Mouse (Mus musculus) forebrain, postnatal 0 days (tissue): ENCODE results near the gene Aebp2. TPM values are rescaled to one million over a fixed set of nuclear protein-coding genes. Genes with fewer than 3 reads are reported as not detected.

ENCODE experiments used
- ATAC-seq: fragments of 200-750 bp; cut with Nextera tagmentation; 2 replicates; pipeline ENCODE4 v1.8.0; 2017; ENCODE audit warnings: mild to moderate bottlenecking, moderate library complexity
- DNase-seq: peaks from one replicate; pipeline ENCODE4 v3.0.0-alpha.2; 2015
- H3K27ac ChIP-seq: fragments of 300-500 bp; sonication (generic); 2 replicates; pipeline ENCODE4 v1.5.1; 2014; ENCODE audit warnings: low read depth, mild to moderate bottlenecking, antibody characterized with exemption, low read length, moderate library complexity, mixed read lengths
- H3K27me3 ChIP-seq: fragments of 300-500 bp; sonication (generic); 2 replicates; pipeline ENCODE4 v1.6.1; 2014; ENCODE audit warnings: mild to moderate bottlenecking, low read length, mixed read lengths; ENCODE audit not compliant: insufficient read depth
- H3K36me3 ChIP-seq: fragments of 300-500 bp; sonication (generic); 2 replicates; pipeline ENCODE4 v1.6.1; 2014; ENCODE audit warnings: mild to moderate bottlenecking, moderate library complexity; ENCODE audit not compliant: insufficient read depth
- H3K4me1 ChIP-seq: fragments of 300-500 bp; sonication (generic); 2 replicates; pipeline ENCODE4 v1.6.1; 2014; ENCODE audit warnings: antibody characterized with exemption; ENCODE audit not compliant: insufficient read depth
- H3K4me2 ChIP-seq: fragments of 300-500 bp; sonication (generic); 2 replicates; pipeline ENCODE4 v1.6.1; 2014; ENCODE audit warnings: low read depth, mild to moderate bottlenecking, moderate library complexity
- H3K4me3 ChIP-seq: fragments of 300-500 bp; sonication (generic); 2 replicates; pipeline ENCODE4 v1.5.1; 2014; ENCODE audit warnings: low read depth, low read length, mixed read lengths
- H3K9ac ChIP-seq: fragments of 300-500 bp; sonication (generic); 2 replicates; pipeline ENCODE4 v1.6.1; 2014; ENCODE audit warnings: mild to moderate bottlenecking
- H3K9me3 ChIP-seq: fragments of 300-500 bp; sonication (generic); 2 replicates; pipeline ENCODE4 v1.6.1; 2016; ENCODE audit warnings: low read length
- CTCF ChIP-seq: sonication (generic); IDR thresholded peaks from 2 replicates; pipeline ENCODE4 v1.5.1; 2016; ENCODE audit warnings: antibody characterized with exemption, control low read depth, low read depth
- WGBS: fragments of 180-500 bp; shearing (Covaris S2); extraction: QIAGEN DNeasy Blood & Tissue Kit; methylation state at CpG from one replicate; pipeline ENCODE4 v1.1.7; 2014; 5-methylcytosine and 5-hydroxymethylcytosine counted together
- polyA plus RNA-seq: library from polyadenylated mRNA; unstranded; fragments of >200 nt; fragmentation: Nextera tagmentation; extraction: Ambion mirVana; gene quantifications from 2 replicates; pipeline ENCODE4 v1.2.1, GENCODE M21; 2015
- total RNA-seq: library from RNA; depleted of rRNA; stranded (reverse); fragments of >200 nt; gene quantifications from 2 replicates; pipeline ENCODE4 v1.2.3, GENCODE M21; 2014

Gene Aebp2
- total and polyA plus RNA-seq, 2 experiments from 2014 or later, result 4.0 to 34.6 TPM

- Histone ChIP-seq H3K27ac (no peak overlapping the region), H3K4me3 (no peak overlapping the region), H3K27me3 (no peaks in the 10 kb centered on the region), H3K4me1 (peaks cover 4% of the 10 kb centered on the region; the same call in 1 of the 2 replicates), H3K36me3 (no peaks in the 10 kb centered on the region), H3K4me2 (no peak overlapping the region), H3K9me3 (no peaks in the 10 kb centered on the region), H3K9ac (no peak overlapping the region)
- WGBS, result 85% methylated on average over 5 of the region's 5 CpGs
- no peak for ATAC-seq
- TF ChIP-seq CTCF, result no peak
- DNase-seq, result no peak
These were observed 42.1 kb downstream of the Aebp2 start for GRCm38 (mm10) chr6:140664611-140665010.

- Histone ChIP-seq H3K4me1 (0 out of 2 replicates have a peak, but pooled peaks cover 4% of the 10 kb centered on the region), H3K27ac (0 out of 2 replicates have a peak overlapping the region, but pooled peaks have one; percentile 52), H3K27me3 (no peaks in the 10 kb centered on the region), H3K4me3 (no peak overlapping the region), H3K4me2 (no peak overlapping the region), H3K36me3 (no peaks in the 10 kb centered on the region), H3K9me3 (no peaks in the 10 kb centered on the region), H3K9ac (no peak overlapping the region)
- no peak for TF ChIP-seq CTCF
- ATAC-seq (peak; percentile 78), DNase-seq (peak; percentile 69)
- 27% methylated on average over 18 of the region's 18 CpGs for WGBS
These were observed 44.2 kb downstream of the Aebp2 start for GRCm38 (mm10) chr6:140666486-140667240.

- DNase-seq, result no peak
- H3K4me3 ChIP-seq, result no peak overlapping the region
- no peak overlapping the region for H3K4me2 ChIP-seq
- no peak overlapping the region for H3K9ac ChIP-seq
- H3K36me3 ChIP-seq, result no peaks in the 10 kb centered on the region
- H3K9me3 ChIP-seq, result no peaks in the 10 kb centered on the region
- no peak overlapping the region for H3K27ac ChIP-seq
- no peak for TF ChIP-seq CTCF
- 0 out of 2 replicates have a peak, but pooled peaks cover 4% of the 10 kb centered on the region for H3K4me1 ChIP-seq
- WGBS, result 71% methylated on average over 8 of the region's 8 CpGs
- peak; percentile 38; the same call in 1 of the 2 replicates for ATAC-seq
- no peaks in the 10 kb centered on the region for H3K27me3 ChIP-seq
These were observed 44.9 kb downstream of the Aebp2 start for GRCm38 (mm10) chr6:140667289-140667906.

GRCm38 (mm10) chr6:140674414-140674813 is 52.0 kb downstream of the Aebp2 start:
- Histone ChIP-seq H3K27ac (no peak overlapping the region), H3K9me3 (no peaks in the 10 kb centered on the region), H3K9ac (no peak overlapping the region), H3K4me1 (peaks cover 7% of the 10 kb centered on the region; the same call in 1 of the 2 replicates), H3K4me3 (no peak overlapping the region), H3K36me3 (no peaks in the 10 kb centered on the region), H3K4me2 (no peak overlapping the region), H3K27me3 (no peaks in the 10 kb centered on the region)
- no peak for TF ChIP-seq CTCF
- no peak for DNase-seq
- ATAC-seq, result no peak
- 73% methylated on average over 3 of the region's 3 CpGs for WGBS

- no peak overlapping the region for H3K27ac ChIP-seq
- DNase-seq (no peak), ATAC-seq (no peak)
- H3K36me3 ChIP-seq, result no peaks in the 10 kb centered on the region
- no peaks in the 10 kb centered on the region for H3K9me3 ChIP-seq
- WGBS, result 95% methylated on average over 4 of the region's 4 CpGs
- H3K27me3 ChIP-seq, result no peaks in the 10 kb centered on the region
- no peak overlapping the region for H3K4me3 ChIP-seq
- no peak overlapping the region for H3K9ac ChIP-seq
- no peak overlapping the region for H3K4me2 ChIP-seq
- H3K4me1 ChIP-seq, result peaks cover 7% of the 10 kb centered on the region; the same call in 1 of the 2 replicates
- no peak for TF ChIP-seq CTCF
These were observed 53.6 kb downstream of the Aebp2 start for GRCm38 (mm10) chr6:140676094-140676493.

GRCm38 (mm10) chr6:140677041-140677440 is 54.6 kb downstream of the Aebp2 start:
- 18% methylated on average over 4 of the region's 4 CpGs for WGBS
- TF ChIP-seq CTCF, result no peak

GRCm38 (mm10) chr6:140677960-140678359 is 55.5 kb downstream of the Aebp2 start:
- Histone ChIP-seq H3K4me2 (no peak overlapping the region), H3K4me3 (no peak overlapping the region), H3K27me3 (no peaks in the 10 kb centered on the region), H3K9ac (no peak overlapping the region), H3K4me1 (peaks cover 7% of the 10 kb centered on the region; the same call in 1 of the 2 replicates), H3K27ac (no peak overlapping the region), H3K9me3 (no peaks in the 10 kb centered on the region), H3K36me3 (no peaks in the 10 kb centered on the region)
- DNase-seq, result no peak
- WGBS, result 55% methylated on average over 9 of the region's 9 CpGs
- ATAC-seq, result no peak
- TF ChIP-seq CTCF, result no peak

More at GRCm38 (mm10) chr6:140677041-140677440, 54.6 kb downstream of the Aebp2 start:
- ATAC-seq (no peak), DNase-seq (no peak)
- H3K36me3 ChIP-seq, result no peaks in the 10 kb centered on the region
- no peak overlapping the region for H3K9ac ChIP-seq
- no peak overlapping the region for H3K4me2 ChIP-seq
- peaks cover 7% of the 10 kb centered on the region; the same call in 1 of the 2 replicates for H3K4me1 ChIP-seq
- no peak overlapping the region for H3K4me3 ChIP-seq
- no peaks in the 10 kb centered on the region for H3K27me3 ChIP-seq
- H3K27ac ChIP-seq, result no peak overlapping the region
- H3K9me3 ChIP-seq, result no peaks in the 10 kb centered on the region
